Mouse (Mus musculus) left cerebral cortex, adult 18-20 months (tissue): ENCODE measurements at regions not wholly inside any gene's neighbourhood (a gene's known extent, or its start where the extent isn't known, plus 50 kb on each side); places are given as distances from the start of the nearest gene placed in this dataset.

Experiments used
- DNase-seq, 2 experiments: peaks; one replicate each; pipeline ENCODE4 v3.0.0; 2021 to 2022; ENCODE audit warnings: low spot score in 2 of 2, mixed read lengths in 1 of 2

DNA sequence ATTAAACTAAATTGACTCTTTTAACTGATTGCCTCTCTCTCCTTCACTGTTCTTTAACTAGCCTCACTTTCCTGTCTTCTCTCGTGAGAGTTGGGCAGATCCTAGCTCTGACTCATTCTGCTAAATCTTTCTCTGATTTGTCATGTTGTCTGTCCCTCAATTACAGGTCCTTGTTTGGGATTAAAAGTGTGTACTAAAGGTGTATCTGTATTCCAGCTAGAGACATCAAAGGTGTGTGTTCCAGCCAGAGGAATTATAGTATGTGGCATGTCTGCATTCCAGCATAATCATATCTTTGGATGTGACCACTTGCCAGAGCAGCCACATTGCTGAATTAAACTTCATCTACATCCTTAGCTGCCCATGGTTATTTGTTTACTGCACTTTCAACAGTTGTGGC lies 167.5 kb upstream of the Fam83b start:
- DNase-seq: no peak

DNA sequence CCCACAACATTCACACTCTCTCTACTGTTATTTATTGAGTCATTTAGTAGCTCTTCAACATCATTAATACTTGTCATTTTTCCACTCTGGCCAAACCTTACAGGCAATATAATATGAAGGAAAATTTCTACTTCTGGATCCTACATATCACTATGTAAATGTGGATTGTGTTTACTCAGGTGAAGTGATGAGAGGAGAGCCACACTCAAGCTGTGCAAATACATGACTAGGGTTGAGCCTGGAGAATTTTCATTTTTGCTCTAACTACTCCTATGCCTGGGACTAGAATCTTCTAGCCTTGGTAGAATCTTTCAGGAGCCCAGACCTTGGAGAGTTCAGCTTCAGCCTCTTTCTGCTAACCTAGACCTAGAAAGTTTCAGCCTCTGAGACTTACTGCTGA lies 166.9 kb upstream of the Fam83b start:
- no peak for DNase-seq

DNA sequence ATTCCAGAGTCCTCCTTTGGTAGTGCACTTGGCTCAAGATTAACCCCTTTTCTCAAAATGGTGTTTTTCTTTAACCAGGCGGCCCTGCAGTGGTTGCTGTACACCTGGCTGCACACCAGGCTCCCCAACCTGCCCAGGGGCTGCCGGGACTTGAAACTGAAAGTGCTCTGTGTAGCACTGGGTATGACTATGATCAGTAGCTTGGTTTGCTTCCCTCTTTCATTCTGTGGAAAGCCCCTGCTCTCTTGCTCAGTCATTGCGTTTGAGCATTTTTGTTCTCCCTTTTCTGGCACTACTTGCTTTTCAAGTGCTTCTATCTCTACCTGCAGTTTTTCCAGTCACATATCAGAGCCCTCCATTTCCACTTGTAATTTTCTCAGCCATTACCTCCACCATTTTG lies 156.0 kb upstream of the Fam83b start:
- no peak for DNase-seq

DNA sequence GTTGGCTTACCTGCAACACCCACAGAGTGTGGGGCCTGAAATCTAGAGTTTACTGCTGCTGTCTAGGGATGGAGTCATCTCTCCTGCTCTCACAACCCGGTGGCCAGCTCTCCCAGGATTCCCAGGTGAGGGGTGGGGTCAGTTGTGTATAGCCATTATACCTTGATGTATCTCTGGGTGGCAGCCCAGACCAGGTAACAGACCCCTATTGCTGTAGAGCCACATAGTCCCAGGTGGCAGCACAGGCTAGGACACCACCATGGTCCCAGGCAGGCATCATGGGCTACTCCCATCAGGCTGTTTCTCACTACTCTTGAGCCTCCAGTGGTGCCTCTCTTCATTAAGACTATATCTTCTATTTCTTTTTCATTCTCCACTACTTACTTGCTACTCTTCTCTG lies 148.9 kb upstream of the Fam83b start:
- no peak for DNase-seq

DNA sequence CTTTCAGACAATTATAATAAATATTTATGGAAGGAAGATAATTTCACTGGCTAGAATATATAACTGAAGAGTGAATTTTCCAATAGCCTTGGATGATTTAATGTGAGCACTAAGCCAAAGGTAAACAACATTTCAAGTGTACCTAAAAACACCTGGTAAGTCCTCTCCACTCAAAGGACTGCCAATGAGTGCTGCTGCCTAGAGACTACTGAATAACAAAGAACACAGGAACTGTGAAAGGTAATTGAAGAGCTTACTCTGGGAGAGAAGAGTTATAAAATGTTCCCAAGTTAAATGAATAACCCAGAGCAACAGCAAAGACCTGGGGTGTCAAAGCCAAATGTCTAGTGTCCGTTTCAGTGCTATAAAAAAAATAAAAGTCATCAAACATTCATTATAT lies 139.5 kb upstream of the Fam83b start:
- DNase-seq: no peak

DNA sequence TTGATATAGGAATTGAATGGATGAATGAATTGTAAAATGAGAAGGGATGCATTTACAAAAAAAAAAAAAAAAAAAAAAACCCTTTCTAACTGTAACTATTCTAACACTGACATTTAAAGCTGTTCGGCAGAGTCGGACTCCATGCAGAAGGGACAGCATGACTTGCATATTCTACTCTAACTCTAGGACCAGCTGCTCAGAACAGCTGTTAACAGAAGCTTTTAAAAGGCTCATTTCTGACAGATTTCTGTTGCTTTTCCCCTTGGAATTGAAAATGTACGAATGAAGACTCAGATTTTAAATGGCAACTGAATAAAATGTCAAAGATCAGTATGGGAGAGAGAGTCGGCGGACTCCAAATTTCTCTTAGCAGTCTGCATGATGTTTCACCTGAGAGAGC lies 138.9 kb upstream of the Fam83b start:
- no peak for DNase-seq

DNA sequence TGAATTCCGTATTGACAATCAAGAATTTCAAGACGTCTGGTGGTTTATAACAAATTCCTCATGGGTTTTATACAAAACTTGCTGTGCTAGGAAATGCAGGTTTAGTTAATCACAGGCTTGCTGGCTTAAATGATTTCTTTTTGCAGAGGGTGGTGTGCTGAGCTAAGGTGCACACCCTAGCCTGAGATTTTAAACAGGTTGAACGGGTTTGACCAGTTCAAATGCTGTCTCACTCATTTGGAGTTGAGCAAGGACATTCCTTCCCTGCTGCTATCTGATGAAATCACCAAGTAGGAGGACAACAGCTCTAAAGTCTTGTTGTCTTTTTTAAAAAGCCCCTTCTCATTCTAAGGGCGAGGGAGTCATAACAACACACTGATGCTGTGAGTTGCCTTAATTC lies 128.6 kb upstream of the Fam83b start:
- no peak for DNase-seq

DNA sequence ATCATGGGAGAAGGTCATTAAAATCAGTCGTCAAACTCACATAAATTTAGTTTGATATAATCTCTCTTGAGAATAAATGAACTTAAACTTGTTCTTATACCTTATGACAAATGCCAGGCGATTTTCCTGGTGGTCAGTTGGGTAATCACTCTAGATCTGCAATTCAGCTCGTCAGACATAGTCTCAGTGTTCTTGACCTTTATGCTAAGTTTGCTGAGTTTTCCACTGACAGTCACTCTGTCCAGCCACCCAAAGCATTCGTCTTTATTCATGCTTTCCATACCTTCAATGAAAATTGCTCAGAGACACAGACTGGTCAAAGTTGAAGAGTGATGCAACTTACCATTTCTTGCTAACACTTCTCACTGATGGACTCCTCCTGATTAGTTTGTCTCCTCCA lies 126.1 kb upstream of the Fam83b start:
- DNase-seq: no peak

DNA sequence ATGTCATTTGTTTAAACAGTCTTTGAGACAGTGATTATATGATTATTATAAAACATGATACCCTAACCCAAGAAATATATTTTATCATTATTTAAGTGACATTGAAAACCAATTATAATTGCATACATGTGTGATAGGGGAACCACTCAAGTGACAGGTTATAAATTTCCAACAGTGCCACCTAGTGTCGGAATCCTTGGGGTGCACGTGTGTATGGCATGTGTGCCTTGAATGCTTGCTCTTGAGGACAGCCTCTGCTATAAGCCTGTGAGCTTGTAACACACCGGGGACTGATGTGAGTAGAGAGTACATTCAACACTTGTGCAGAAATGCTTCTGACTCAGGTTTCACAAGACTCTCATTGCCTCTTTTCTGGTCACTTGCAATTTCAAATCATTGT lies 93.9 kb upstream of the Fam83b start:
- DNase-seq: peak; percentile 62 to 73

DNA sequence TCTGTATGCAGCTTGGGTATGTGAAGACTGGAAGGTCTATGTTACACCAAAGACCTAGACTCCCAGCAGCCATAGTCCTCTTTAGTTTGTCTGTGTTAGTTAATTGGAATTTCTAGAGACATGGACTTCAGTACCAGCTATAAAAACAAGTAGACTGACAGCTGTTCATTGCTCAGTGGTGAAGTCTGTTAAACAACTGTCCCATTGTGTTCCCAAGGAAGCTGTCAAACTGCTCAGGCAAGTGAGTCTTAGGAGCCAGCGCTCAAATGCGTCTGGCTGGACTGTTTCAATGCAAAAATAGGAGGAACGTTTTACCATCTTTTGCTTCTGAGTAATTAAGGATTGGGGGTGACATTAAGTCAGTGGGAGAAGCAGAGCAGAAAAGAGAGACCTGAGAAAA lies 92.9 kb upstream of the Fam83b start:
- no peak for DNase-seq

DNA sequence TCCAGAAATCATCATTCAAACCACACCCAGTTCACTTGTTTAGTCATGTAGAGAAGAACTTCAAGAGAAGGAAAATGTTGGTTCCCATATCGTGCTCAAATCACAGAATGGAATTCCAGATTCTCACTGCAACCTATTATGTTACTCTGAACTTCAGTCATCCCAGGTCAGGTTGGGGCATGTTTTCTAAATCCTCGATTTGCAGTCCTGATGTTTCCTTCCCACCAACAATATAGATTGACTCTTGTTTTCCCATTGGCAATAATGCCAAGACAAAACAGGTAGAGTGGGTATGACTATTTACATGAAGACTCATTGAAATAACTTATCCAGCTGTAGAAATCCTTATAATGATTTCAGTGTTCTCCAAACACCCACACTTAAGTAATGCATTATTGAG lies 86.4 kb upstream of the Fam83b start:
- no peak for DNase-seq

DNA sequence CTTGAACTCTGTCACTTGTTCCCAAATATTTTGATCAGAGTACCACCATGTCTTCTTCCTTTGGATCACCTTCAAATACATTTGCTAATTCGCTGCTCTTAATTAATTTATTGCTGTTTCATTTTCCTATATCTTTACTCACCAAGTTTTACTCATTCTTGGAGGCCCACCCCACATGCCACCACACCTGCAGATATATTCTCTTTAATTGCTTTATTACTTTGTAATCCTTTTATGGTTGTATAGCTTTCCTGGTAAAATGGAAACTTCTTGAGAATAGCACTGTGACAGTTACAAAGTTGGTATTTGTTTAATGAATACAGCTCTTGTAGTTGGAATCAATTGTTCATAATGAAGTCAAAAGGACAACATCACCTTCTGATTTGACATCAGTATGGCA lies 82.6 kb upstream of the Fam83b start:
- DNase-seq: no peak

DNA sequence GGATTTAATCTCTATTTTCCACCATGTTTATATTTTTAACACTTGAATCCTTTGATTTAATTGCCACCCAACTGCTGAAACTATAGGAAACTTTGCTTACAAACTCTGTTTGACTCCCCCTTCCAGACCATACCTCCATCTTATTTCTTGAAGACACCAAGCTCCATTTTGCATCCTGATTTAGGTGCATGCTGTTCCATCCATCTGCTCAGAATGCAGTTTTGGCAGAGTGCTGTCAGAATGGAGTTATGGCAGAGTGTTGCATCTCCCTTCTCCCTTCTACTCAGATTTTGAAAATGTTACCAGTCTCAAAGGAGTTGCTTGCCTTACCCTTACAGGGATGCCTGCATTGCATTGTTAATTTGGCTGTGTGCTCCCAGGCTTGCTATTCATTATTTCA lies 79.5 kb upstream of the Fam83b start:
- no peak for DNase-seq
